Mouse (Mus musculus): ENCODE results near the gene Frmd4b. TPM values are rescaled to one million over a fixed set of nuclear protein-coding genes. Genes with fewer than 3 reads are reported as not detected.

The Frmd4b gene
- polyA plus RNA-seq, 1 experiment from 2014 or later: 22.2 TPM

DNA sequence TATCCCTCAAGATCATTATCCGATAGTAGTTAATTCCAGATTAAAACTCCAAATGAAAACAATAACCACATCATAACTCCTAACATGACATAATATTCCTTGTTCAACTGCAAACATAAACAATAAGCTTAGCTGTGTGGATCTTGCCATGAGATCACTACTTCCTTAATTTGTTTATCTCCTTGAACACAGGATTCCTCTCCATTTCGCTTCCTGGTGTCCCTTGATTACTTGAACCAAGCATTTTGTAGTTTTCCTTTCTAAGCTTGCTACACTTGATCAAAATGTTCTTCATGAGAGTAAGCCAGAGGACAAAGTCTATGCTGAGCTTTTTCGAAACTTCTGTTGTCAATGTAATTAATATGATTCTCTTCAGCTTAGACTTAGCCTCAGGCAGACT lies 209.4 kb downstream of the Frmd4b start:
- Histone ChIP-seq H3K27ac (ENCODE audit: low read length) (no peak overlapping the region), H3K4me3 (ENCODE audit: low read depth, low read length) (no peak overlapping the region), H3K36me3 (ENCODE audit: control insufficient read depth, insufficient read depth, low read length) (no peaks in the 10 kb centered on the region), H3K4me1 (ENCODE audit: control insufficient read depth, insufficient read depth, low read length) (no peaks in the 10 kb centered on the region), H3K27me3 (ENCODE audit: control insufficient read depth, insufficient read depth, low read length) (no peaks in the 10 kb centered on the region), H3K9ac (replicated peaks; ENCODE audit: low read depth, low read length) (no peak overlapping the region), H3K4me2 (replicated peaks; ENCODE audit: low read depth, low read length) (no peak overlapping the region), H3K9me3 (ENCODE audit: control insufficient read depth, low read depth, low read length) (no peaks in the 10 kb centered on the region)
- no peak for ATAC-seq (ENCODE audit: insufficient number of reproducible peaks, insufficient read depth, low FRiP score, low read depth)
- WGBS: 82% methylated on average over 3 of the region's 3 CpGs

DNA sequence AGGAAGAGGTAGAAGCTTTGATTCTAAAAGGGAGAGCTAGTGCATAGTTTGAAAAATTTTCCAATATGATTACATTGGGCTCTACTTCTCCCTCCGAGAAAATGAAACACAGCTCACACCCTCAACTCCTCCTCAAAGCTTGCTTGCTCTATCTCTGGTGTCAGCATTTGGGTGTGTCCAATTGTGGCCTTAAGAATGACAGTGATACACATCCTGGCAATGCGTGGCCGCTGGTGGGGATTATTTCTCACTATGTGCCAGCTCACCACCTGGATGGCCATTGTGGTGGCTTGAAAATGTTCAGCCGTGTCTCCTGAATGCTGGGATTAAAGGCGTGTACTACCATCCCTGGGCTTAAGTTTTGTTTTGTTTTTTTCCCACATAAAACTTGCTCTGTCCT lies 209.9 kb downstream of the Frmd4b start:
- Histone ChIP-seq H3K27me3 (ENCODE audit: control insufficient read depth, insufficient read depth, low read length) (no peaks in the 10 kb centered on the region), H3K9ac (replicated peaks; ENCODE audit: low read depth, low read length) (no peak overlapping the region), H3K4me2 (replicated peaks; ENCODE audit: low read depth, low read length) (no peak overlapping the region), H3K36me3 (ENCODE audit: control insufficient read depth, insufficient read depth, low read length) (no peaks in the 10 kb centered on the region), H3K4me3 (ENCODE audit: low read depth, low read length) (no peak overlapping the region), H3K9me3 (ENCODE audit: control insufficient read depth, low read depth, low read length) (no peaks in the 10 kb centered on the region), H3K4me1 (ENCODE audit: control insufficient read depth, insufficient read depth, low read length) (no peaks in the 10 kb centered on the region), H3K27ac (ENCODE audit: low read length) (no peak overlapping the region)
- ATAC-seq (ENCODE audit: insufficient number of reproducible peaks, insufficient read depth, low FRiP score, low read depth): no peak
- 87% methylated on average over 5 of the region's 5 CpGs for WGBS

DNA sequence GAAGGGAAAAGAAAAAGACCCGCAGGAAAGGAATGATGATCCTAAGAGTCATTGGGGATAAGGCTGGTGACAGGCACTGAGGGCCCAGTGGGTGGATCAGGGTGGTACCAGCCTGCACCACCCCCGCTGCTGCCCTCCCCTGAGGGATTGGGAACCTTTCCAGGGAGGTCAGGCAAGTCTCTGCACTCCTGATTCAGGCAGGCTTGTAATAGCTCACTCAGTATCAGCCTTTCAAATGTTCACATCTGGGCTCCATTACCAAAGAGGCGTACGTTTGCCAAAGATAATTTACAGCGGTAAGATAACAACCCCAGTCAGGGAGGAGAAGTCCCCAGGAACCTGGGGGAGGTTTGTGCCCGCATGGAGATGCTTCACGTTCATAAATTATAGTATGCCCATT lies 212.0 kb downstream of the Frmd4b start:
- Histone ChIP-seq H3K4me3 (ENCODE audit: low read depth, low read length) (no peak overlapping the region), H3K27ac (ENCODE audit: low read length) (peak overlapping the region; percentile 33; the same call in 1 of the 2 replicates), H3K36me3 (ENCODE audit: control insufficient read depth, insufficient read depth, low read length) (no peaks in the 10 kb centered on the region), H3K4me2 (replicated peaks; ENCODE audit: low read depth, low read length) (no peak overlapping the region), H3K4me1 (ENCODE audit: control insufficient read depth, insufficient read depth, low read length) (no peaks in the 10 kb centered on the region), H3K27me3 (ENCODE audit: control insufficient read depth, insufficient read depth, low read length) (no peaks in the 10 kb centered on the region), H3K9ac (replicated peaks; ENCODE audit: low read depth, low read length) (no peak overlapping the region), H3K9me3 (ENCODE audit: control insufficient read depth, low read depth, low read length) (no peaks in the 10 kb centered on the region)
- ATAC-seq (ENCODE audit: insufficient number of reproducible peaks, insufficient read depth, low FRiP score, low read depth): 0 out of 2 replicates have a peak, but pooled peaks have one; percentile 46
- WGBS: 22% methylated on average over 7 of the region's 7 CpGs

DNA sequence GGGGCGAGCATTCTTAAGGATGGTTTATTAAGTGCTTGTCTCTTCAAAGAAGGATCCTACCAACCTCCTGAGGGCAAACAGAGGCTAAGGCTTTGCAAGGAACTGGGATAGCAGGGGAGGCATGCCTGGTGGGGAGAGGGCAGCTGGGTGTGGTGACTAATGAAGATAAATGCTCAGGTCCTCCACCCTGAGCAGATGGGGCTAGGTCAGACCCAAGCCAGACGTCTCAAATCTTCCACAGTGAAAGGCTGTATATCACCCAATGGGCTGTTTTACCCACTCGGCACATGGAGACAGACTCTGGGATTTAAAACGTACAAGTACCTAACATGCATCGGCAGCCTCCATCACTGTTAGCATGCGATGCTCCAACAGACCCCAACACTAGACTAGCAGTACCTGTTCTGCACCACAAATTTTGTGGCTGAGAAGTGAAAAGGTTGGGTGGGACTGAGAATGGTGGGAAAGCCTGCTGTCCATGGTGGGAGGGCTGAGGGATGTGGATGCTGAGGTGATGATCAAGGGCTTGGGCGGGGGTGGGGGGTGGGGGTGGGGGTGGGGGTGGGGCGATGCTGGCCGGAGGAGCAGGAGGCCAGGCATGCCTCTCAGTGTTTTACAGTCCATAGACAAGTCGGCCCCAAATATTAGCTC lies 214.4 kb downstream of the Frmd4b start:
- H3K27ac ChIP-seq (ENCODE audit: low read length): no peak overlapping the region
- no peaks in the 10 kb centered on the region for H3K4me1 ChIP-seq (ENCODE audit: control insufficient read depth, insufficient read depth, low read length)
- H3K27me3 ChIP-seq (ENCODE audit: control insufficient read depth, insufficient read depth, low read length): no peaks in the 10 kb centered on the region
- 33% methylated on average over 10 of the region's 10 CpGs for WGBS
- H3K9me3 ChIP-seq (ENCODE audit: control insufficient read depth, low read depth, low read length): no peaks in the 10 kb centered on the region
- ATAC-seq (ENCODE audit: insufficient number of reproducible peaks, insufficient read depth, low FRiP score, low read depth): no peak
- no peaks in the 10 kb centered on the region for H3K36me3 ChIP-seq (ENCODE audit: control insufficient read depth, insufficient read depth, low read length)
- no peak overlapping the region for H3K4me3 ChIP-seq (ENCODE audit: low read depth, low read length)
- H3K4me2 ChIP-seq (replicated peaks; ENCODE audit: low read depth, low read length): no peak overlapping the region
- H3K9ac ChIP-seq (replicated peaks; ENCODE audit: low read depth, low read length): no peak overlapping the region

DNA sequence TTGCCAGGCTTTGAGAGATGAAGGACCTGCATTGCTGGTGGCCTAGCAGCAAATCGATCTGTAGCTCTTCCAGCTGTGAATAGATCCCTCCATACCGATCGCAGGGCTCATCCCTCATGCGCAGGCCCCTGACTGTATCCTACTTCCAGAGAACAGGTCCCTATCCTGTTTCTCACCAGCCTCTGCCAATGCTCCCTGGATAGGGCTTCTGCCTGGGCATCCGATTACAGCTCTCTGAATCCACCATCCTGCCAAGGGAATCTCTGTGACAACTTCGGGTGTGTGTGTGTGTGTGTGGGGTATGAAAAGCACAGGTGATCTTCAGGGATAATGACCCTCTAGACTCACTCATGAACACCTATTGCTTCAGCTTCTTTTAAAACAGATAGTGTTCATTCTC lies 216.9 kb downstream of the Frmd4b start:
- peaks cover 9% of the 10 kb centered on the region for H3K4me1 ChIP-seq (ENCODE audit: control insufficient read depth, insufficient read depth, low read length)
- H3K27me3 ChIP-seq (ENCODE audit: control insufficient read depth, insufficient read depth, low read length): no peaks in the 10 kb centered on the region
- H3K4me2 ChIP-seq (replicated peaks; ENCODE audit: low read depth, low read length): no peak overlapping the region
- 88% methylated on average over 6 of the region's 6 CpGs for WGBS
- H3K4me3 ChIP-seq (ENCODE audit: low read depth, low read length): no peak overlapping the region
- no peaks in the 10 kb centered on the region for H3K36me3 ChIP-seq (ENCODE audit: control insufficient read depth, insufficient read depth, low read length)
- H3K9me3 ChIP-seq (ENCODE audit: control insufficient read depth, low read depth, low read length): no peaks in the 10 kb centered on the region
- H3K9ac ChIP-seq (replicated peaks; ENCODE audit: low read depth, low read length): no peak overlapping the region
- H3K27ac ChIP-seq (ENCODE audit: low read length): no peak overlapping the region
- ATAC-seq (ENCODE audit: insufficient number of reproducible peaks, insufficient read depth, low FRiP score, low read depth): no peak

DNA sequence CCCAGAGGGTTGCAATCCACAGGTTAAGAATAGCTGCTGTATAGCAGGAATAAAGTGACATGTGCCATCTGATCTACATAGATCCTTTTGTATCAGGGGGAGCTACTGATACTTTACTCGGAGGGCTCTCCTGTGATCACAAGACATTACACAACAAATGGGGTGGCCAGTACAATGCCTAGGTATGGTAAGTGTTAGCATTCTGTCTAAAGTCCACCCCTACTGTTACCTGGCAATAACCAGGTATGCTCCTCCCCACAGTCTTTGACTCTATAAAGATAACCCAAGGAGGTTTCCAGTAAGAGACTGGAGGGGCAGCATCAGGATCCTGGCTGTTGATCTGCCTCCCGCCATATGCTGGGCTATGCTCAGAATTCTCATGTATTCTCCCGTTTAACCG lies 219.4 kb downstream of the Frmd4b start:
- H3K27ac ChIP-seq (ENCODE audit: low read length): no peak overlapping the region
- H3K4me2 ChIP-seq (replicated peaks; ENCODE audit: low read depth, low read length): no peak overlapping the region
- no peaks in the 10 kb centered on the region for H3K9me3 ChIP-seq (ENCODE audit: control insufficient read depth, low read depth, low read length)
- no peaks in the 10 kb centered on the region for H3K36me3 ChIP-seq (ENCODE audit: control insufficient read depth, insufficient read depth, low read length)
- ATAC-seq (ENCODE audit: insufficient number of reproducible peaks, insufficient read depth, low FRiP score, low read depth): no peak
- H3K9ac ChIP-seq (replicated peaks; ENCODE audit: low read depth, low read length): no peak overlapping the region
- WGBS: 80% methylated on average over 4 of the region's 4 CpGs
- H3K4me1 ChIP-seq (ENCODE audit: control insufficient read depth, insufficient read depth, low read length): peaks cover 9% of the 10 kb centered on the region
- no peaks in the 10 kb centered on the region for H3K27me3 ChIP-seq (ENCODE audit: control insufficient read depth, insufficient read depth, low read length)
- H3K4me3 ChIP-seq (ENCODE audit: low read depth, low read length): no peak overlapping the region

DNA sequence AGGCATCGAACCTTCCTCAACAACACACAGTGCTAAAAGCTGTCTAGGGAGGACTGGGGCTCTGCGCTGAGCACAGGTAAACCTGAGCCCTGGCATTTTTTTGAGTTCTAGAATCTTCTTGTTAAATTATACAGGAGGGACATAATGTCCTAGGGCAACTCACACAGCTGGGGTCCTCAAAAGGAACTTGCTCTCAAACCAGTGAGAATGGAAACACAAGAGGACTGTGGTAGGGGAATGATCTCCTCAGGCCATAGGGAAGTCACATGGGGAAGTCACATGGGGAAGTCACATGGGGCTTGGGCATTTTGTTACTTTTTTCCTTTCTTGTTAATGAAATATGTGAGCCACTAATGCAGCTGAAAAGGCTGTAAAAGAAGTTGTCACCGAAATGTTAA lies 220.4 kb downstream of the Frmd4b start:
- Histone ChIP-seq H3K4me1 (ENCODE audit: control insufficient read depth, insufficient read depth, low read length) (peaks cover 9% of the 10 kb centered on the region), H3K27me3 (ENCODE audit: control insufficient read depth, insufficient read depth, low read length) (no peaks in the 10 kb centered on the region), H3K4me2 (replicated peaks; ENCODE audit: low read depth, low read length) (no peak overlapping the region), H3K9ac (replicated peaks; ENCODE audit: low read depth, low read length) (no peak overlapping the region), H3K9me3 (ENCODE audit: control insufficient read depth, low read depth, low read length) (no peaks in the 10 kb centered on the region), H3K36me3 (ENCODE audit: control insufficient read depth, insufficient read depth, low read length) (no peaks in the 10 kb centered on the region), H3K27ac (ENCODE audit: low read length) (no peak overlapping the region), H3K4me3 (ENCODE audit: low read depth, low read length) (no peak overlapping the region)
- ATAC-seq (ENCODE audit: insufficient number of reproducible peaks, insufficient read depth, low FRiP score, low read depth): no peak
- 58% methylated on average over 3 of the region's 3 CpGs for WGBS

DNA sequence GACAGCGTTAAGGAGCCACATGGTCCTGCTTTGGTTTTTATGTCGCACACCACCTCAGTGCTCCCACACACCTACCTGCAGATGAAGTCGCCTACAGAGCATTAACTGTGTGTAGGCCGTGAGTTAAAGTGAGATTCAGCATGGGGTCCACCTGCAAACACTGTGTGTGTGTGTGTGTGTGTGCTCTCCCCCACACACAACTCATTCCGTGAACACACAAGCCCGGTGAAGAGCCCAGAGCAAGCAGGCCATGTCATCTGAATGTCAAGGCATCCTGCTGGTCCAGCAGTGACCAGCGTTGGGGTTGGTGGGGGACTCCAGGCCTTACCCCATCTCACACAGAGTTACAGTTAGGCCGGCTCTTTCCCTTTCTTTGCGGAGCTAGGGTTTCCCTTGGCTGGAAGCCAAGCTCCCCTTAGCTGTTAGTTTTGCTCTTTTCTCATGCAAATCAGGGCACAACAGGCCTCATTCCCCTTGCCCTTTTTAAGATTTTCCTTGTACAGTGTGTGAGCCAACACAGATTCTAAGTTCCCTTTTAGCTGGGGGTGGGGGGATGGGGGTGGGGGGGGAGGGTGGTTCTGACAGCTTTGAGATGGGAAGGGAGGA lies 220.9 kb downstream of the Frmd4b start:
- Histone ChIP-seq H3K27ac (ENCODE audit: low read length) (no peak overlapping the region), H3K27me3 (ENCODE audit: control insufficient read depth, insufficient read depth, low read length) (no peaks in the 10 kb centered on the region), H3K4me2 (replicated peaks; ENCODE audit: low read depth, low read length) (no peak overlapping the region), H3K36me3 (ENCODE audit: control insufficient read depth, insufficient read depth, low read length) (no peaks in the 10 kb centered on the region), H3K9ac (replicated peaks; ENCODE audit: low read depth, low read length) (no peak overlapping the region), H3K9me3 (ENCODE audit: control insufficient read depth, low read depth, low read length) (no peaks in the 10 kb centered on the region), H3K4me3 (ENCODE audit: low read depth, low read length) (no peak overlapping the region), H3K4me1 (ENCODE audit: control insufficient read depth, insufficient read depth, low read length) (peaks cover 9% of the 10 kb centered on the region)
- WGBS: 39% methylated on average over 9 of the region's 9 CpGs
- ATAC-seq (ENCODE audit: insufficient number of reproducible peaks, insufficient read depth, low FRiP score, low read depth): peak; percentile 47; the same call in 1 of the 2 replicates
